Mouse (Mus musculus): ENCODE results near the gene Plin5.

Plin5 gene

DNA sequence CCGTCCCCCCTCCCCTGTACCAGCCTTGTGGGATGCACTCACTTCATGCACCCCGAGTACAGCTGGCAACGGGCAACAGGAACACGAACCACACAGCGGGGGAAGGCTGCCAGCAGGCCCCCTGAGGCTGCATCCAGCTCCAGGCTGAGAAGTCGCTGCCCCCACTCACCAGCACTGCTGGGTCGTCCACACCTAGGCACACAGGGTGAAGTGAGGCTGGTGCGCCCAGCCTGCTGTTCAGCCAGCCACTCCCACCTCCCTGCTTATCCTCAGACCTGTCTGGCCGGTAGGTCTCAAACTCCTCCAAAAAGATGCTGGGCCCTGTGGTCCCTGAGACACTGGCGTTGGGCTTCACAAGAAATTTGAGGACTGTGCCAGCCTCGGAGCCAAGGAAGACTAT, 8.8 kb upstream of the Plin5 start:
- no peak for TF ChIP-seq POU5F1 (IDR thresholded peaks at IDR 0.05; ENCODE audit: borderline replicate concordance, low read length)
- TF ChIP-seq NANOG (IDR thresholded peaks at IDR 0.05; ENCODE audit: borderline replicate concordance, low read length), result no peak
- no peak for TF ChIP-seq CTCF (conservative IDR thresholded peaks at IDR 0.05; ENCODE audit: low read length)
- peaks cover 10% of the 10 kb centered on the region for H3K9me3 ChIP-seq (ENCODE audit: low read length)
- no peaks in the 10 kb centered on the region for H3K36me3 ChIP-seq (ENCODE audit: insufficient read depth, low read length)
- peaks cover 31% of the 10 kb centered on the region for H3K4me1 ChIP-seq (replicated peaks; ENCODE audit: low read depth, low read length)
- peaks cover 62% of the 10 kb centered on the region for H3K27me3 ChIP-seq (ENCODE audit: insufficient read depth, low read length)
- H3K4me3 ChIP-seq (replicated peaks; ENCODE audit: low read length), result no peak overlapping the region

DNA sequence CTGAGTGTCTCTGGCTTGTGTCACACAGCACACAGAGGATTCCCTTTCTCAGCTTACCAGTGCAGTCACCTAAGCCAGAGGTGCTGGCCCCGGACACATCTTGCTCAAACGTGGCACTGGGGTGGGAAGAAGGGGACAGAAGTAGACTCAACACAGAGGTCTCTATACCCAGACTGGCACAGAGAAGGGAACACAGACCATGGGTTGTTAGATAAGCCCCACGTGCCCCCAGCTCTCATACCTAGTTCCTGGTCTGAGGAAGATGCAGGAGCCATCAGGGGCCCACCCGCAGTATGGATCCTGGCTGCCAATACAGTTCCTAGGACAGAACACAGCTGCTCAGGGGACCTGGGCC, 7.9 kb upstream of the Plin5 start:
- Histone ChIP-seq H3K4me1 (replicated peaks; ENCODE audit: low read depth, low read length) (peaks cover 29% of the 10 kb centered on the region), H3K4me3 (replicated peaks; ENCODE audit: low read length) (no peak overlapping the region), H3K9me3 (ENCODE audit: low read length) (peaks cover 10% of the 10 kb centered on the region), H3K27me3 (ENCODE audit: insufficient read depth, low read length) (peaks cover 68% of the 10 kb centered on the region), H3K36me3 (ENCODE audit: insufficient read depth, low read length) (no peaks in the 10 kb centered on the region)
- TF ChIP-seq NANOG (IDR thresholded peaks at IDR 0.05; ENCODE audit: borderline replicate concordance, low read length), result no peak
- no peak for TF ChIP-seq CTCF (conservative IDR thresholded peaks at IDR 0.05; ENCODE audit: low read length)
- TF ChIP-seq POU5F1 (IDR thresholded peaks at IDR 0.05; ENCODE audit: borderline replicate concordance, low read length), result no peak

DNA sequence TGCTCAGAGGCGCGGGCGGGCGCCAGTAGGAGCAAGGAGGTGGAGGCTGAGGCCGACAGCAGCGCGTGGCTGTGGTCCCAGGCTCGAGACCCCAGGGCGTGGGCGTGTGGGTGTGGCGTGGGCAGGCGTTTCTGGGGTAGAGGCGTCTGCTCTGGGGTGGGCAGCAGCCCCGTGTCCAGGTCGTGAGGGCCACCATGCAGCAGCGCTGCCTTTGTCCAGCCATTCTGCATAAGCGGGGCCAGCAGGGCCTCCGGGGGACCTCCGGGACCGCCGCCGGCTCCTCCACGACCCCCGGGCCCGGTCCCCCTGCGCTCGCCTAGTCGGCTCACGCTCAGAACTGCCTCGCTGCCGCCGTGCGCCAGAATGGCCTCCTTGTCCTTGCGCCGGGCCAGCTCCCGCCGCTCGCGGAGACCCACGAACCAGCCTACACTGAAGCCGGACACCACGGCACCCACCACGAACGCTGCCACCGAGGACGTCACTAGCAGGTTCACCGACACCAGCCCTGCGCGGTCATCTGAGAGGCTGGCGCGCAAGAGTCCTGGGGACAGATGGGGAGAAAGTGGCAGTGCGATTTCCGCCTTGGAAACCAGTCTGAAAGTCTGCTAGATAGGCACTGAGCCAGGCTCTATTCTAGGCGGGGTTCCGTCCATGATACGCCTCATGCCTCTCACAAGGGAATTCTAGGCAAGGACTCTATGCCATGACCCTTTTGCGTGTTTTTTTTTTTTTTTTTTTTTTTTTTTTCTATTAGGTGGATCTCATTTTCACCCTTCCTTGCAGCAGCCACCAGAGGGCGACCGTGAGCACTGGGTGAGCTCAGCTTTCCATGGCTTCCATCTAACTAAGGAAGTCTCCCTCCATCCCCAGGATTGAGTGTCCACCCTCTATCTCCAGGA, 7.2 kb upstream of the Plin5 start:
- peak overlapping the region; percentile 80 for H3K4me3 ChIP-seq (replicated peaks; ENCODE audit: low read length)
- no peaks in the 10 kb centered on the region for H3K36me3 ChIP-seq (ENCODE audit: insufficient read depth, low read length)
- peaks cover 74% of the 10 kb centered on the region for H3K27me3 ChIP-seq (ENCODE audit: insufficient read depth, low read length)
- TF ChIP-seq CTCF (conservative IDR thresholded peaks at IDR 0.05; ENCODE audit: low read length) (peak; percentile 89), POU5F1 (IDR thresholded peaks at IDR 0.05; ENCODE audit: borderline replicate concordance, low read length) (no peak)
- peaks cover 10% of the 10 kb centered on the region for H3K9me3 ChIP-seq (ENCODE audit: low read length)
- H3K4me1 ChIP-seq (replicated peaks; ENCODE audit: low read depth, low read length), result peaks cover 31% of the 10 kb centered on the region

DNA sequence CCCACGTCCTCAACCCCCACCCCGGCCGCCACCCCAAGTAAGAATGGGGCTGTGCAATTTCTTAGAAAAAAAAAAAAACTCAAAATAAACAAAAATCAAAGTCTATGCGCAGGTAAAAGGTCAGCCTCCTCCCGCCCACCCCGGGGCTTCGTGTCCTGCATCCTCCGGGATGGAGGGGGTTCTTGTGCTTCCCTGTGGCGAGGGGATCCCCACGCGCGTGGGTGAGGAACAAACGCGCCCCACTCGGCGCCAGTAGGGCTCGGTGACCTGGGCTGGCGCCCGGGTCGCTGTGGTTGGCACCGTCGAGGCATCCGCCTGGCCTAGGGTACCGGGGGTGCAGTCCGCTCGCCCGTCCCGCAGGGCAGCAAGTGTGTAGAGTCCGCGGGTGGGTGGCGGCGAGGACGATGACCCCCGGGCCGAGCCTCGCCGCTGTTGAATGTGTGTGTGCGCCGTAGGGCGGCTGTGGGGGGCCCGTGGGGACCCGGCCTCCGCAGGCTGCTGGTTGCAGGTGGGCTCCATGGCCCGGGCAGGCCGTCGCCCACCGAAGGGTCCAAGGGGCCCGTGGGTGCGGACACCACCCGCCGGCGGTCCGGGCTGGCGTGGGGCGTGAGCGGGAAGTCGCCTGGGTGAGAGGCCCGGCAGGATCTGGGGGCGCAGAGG, 6.4 kb upstream of the Plin5 start:
- H3K27me3 ChIP-seq (ENCODE audit: insufficient read depth, low read length), result peaks cover 75% of the 10 kb centered on the region
- H3K9me3 ChIP-seq (ENCODE audit: low read length), result peaks cover 10% of the 10 kb centered on the region
- H3K4me3 ChIP-seq (replicated peaks; ENCODE audit: low read length), result peak overlapping the region; percentile 80
- TF ChIP-seq CTCF (conservative IDR thresholded peaks at IDR 0.05; ENCODE audit: low read length) (no peak), POU5F1 (IDR thresholded peaks at IDR 0.05; ENCODE audit: borderline replicate concordance, low read length) (no peak), NANOG (IDR thresholded peaks at IDR 0.05; ENCODE audit: borderline replicate concordance, low read length) (no peak)
- no peaks in the 10 kb centered on the region for H3K36me3 ChIP-seq (ENCODE audit: insufficient read depth, low read length)
- peaks cover 34% of the 10 kb centered on the region for H3K4me1 ChIP-seq (replicated peaks; ENCODE audit: low read depth, low read length)

DNA sequence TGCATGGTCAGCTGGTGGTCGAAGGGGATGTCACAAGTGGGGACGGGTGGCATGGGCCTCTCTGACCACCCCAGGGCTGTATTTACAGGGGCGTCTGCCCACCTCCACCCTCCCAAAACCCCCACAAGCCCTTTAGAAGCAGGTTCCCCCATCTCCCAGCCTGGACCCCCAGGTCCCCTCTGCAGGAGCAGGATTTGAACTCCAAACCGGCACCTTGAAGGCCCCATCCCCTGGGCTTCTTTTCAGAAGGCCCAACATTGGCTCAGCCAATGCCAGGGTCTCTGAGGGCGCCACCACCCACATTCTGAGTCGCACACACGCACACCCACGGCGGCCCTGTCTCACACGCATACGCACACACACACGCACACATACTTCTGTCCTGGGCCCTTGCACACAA, 5.8 kb upstream of the Plin5 start:
- H3K36me3 ChIP-seq (ENCODE audit: insufficient read depth, low read length), result no peaks in the 10 kb centered on the region
- H3K4me1 ChIP-seq (replicated peaks; ENCODE audit: low read depth, low read length), result peaks cover 37% of the 10 kb centered on the region
- peaks cover 81% of the 10 kb centered on the region for H3K27me3 ChIP-seq (ENCODE audit: insufficient read depth, low read length)
- H3K9me3 ChIP-seq (ENCODE audit: low read length), result peaks cover 10% of the 10 kb centered on the region
- TF ChIP-seq NANOG (IDR thresholded peaks at IDR 0.05; ENCODE audit: borderline replicate concordance, low read length) (no peak), CTCF (conservative IDR thresholded peaks at IDR 0.05; ENCODE audit: low read length) (no peak), POU5F1 (IDR thresholded peaks at IDR 0.05; ENCODE audit: borderline replicate concordance, low read length) (no peak)
- H3K4me3 ChIP-seq (replicated peaks; ENCODE audit: low read length), result peak overlapping the region; percentile 80

DNA sequence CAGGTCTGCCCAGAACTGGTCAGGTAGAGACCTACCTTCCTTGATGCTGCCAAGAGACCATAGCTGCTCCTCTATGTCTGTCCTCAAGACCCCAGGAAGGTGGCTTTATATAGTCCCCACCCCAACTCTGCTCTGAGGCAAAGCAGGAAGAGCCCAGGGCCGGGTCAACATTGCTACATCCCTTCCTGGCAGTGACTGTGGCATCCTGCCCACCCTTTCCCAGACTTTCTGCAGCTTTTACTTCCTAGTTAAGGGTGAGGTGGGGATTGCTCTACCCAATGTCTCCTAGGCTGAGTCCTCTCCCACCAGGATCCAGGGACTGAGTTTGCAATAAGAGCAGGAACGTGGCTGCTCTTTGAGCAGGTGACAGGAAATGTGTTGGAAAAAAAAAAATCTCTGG, 4.4 kb upstream of the Plin5 start, which contains the start of gene Lrg1:
Gene Lrg1, minus strand, starts transcription at position 176 of the 400 bp plus-strand sequence.
- peaks cover 77% of the 10 kb centered on the region for H3K27me3 ChIP-seq (ENCODE audit: insufficient read depth, low read length)
- H3K9me3 ChIP-seq (ENCODE audit: low read length), result peaks cover 10% of the 10 kb centered on the region
- H3K4me1 ChIP-seq (replicated peaks; ENCODE audit: low read depth, low read length), result peaks cover 47% of the 10 kb centered on the region
- TF ChIP-seq CTCF (conservative IDR thresholded peaks at IDR 0.05; ENCODE audit: low read length) (no peak), NANOG (IDR thresholded peaks at IDR 0.05; ENCODE audit: borderline replicate concordance, low read length) (no peak), POU5F1 (IDR thresholded peaks at IDR 0.05; ENCODE audit: borderline replicate concordance, low read length) (no peak)
- H3K36me3 ChIP-seq (ENCODE audit: insufficient read depth, low read length), result no peaks in the 10 kb centered on the region
- peak within 1 kb of the TSS; percentile 78 for H3K4me3 ChIP-seq (replicated peaks; ENCODE audit: low read length)

DNA sequence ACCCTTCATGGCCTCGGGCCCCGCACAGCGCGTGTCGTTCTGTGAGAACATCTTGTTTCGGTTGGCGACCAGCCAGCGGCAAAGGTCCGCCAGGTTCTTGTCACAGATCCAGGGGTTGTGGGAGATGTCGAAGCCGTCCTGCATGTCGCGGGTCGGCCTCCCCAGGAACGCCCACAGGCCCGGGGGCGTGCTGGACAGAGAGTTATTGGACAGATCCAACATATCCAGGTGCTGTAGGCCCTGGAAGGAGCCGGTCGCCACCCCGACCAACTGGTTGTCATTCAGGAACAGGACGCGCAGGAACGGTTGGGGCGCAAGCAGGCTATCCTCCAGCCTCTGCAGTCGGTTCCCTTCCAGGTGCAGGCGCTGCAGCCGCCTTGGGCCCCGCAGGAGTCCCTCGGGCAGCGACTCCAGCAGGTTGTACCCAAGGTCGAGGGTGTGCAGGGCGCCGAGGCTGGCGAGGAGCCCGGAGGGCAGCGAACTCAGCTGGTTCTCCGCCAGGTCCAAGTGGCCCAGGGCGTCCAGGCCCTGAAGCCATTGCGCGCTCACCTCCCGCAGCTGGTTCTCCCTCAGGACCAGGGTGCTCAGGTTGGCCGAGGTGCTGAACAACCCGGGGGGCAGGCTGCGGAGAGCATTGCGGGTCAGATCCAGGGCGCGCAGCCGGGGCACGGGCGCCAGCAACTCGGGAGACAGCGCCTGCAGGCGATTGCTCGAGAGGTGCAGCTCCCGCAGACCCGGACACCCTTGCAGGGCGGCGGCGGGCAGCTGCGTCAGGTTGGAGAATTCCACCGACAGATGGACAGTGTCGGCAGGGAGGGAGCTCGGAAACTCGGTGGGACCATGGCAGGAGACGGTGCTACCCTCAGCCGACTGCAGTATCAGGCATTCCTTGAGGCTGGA, 2.8 kb upstream of the Plin5 start:
- no peaks in the 10 kb centered on the region for H3K36me3 ChIP-seq (ENCODE audit: insufficient read depth, low read length)
- peaks cover 80% of the 10 kb centered on the region for H3K27me3 ChIP-seq (ENCODE audit: insufficient read depth, low read length)
- peak overlapping the region; percentile 78 for H3K4me3 ChIP-seq (replicated peaks; ENCODE audit: low read length)
- H3K9me3 ChIP-seq (ENCODE audit: low read length), result peaks cover 10% of the 10 kb centered on the region
- H3K4me1 ChIP-seq (replicated peaks; ENCODE audit: low read depth, low read length), result peaks cover 49% of the 10 kb centered on the region
- TF ChIP-seq NANOG (IDR thresholded peaks at IDR 0.05; ENCODE audit: borderline replicate concordance, low read length), result no peak
- TF ChIP-seq CTCF (conservative IDR thresholded peaks at IDR 0.05; ENCODE audit: low read length), result no peak
- no peak for TF ChIP-seq POU5F1 (IDR thresholded peaks at IDR 0.05; ENCODE audit: borderline replicate concordance, low read length)

DNA sequence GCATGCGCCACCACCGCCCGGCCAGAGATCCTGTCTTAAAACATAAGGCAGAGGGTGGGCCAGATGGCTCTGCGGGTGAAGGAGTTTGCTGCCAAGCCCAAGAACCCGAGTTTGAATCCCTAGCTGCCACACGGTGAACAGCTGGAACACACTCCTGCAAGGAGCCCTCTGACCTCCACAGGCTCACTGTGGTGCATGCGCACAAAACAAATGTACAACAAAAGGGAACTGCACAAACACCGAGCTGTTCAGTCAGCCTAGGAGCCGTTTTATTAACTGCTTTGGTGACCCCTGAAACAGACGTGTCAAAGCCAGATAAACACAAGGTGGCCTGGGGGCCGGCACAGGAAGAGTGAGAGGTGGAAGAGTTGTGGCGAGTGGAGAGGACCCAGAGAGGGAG, 2.0 kb upstream of the Plin5 start:
- Histone ChIP-seq H3K36me3 (ENCODE audit: insufficient read depth, low read length) (no peaks in the 10 kb centered on the region), H3K4me1 (replicated peaks; ENCODE audit: low read depth, low read length) (peaks cover 46% of the 10 kb centered on the region), H3K4me3 (replicated peaks; ENCODE audit: low read length) (peak overlapping the region; percentile 78), H3K9me3 (ENCODE audit: low read length) (peaks cover 10% of the 10 kb centered on the region), H3K27me3 (ENCODE audit: insufficient read depth, low read length) (peaks cover 79% of the 10 kb centered on the region)
- TF ChIP-seq POU5F1 (IDR thresholded peaks at IDR 0.05; ENCODE audit: borderline replicate concordance, low read length), result no peak
- TF ChIP-seq NANOG (IDR thresholded peaks at IDR 0.05; ENCODE audit: borderline replicate concordance, low read length), result no peak
- no peak for TF ChIP-seq CTCF (conservative IDR thresholded peaks at IDR 0.05; ENCODE audit: low read length)

All from E14TG2a.4 (cell line).